In the genomic region with DNA sequence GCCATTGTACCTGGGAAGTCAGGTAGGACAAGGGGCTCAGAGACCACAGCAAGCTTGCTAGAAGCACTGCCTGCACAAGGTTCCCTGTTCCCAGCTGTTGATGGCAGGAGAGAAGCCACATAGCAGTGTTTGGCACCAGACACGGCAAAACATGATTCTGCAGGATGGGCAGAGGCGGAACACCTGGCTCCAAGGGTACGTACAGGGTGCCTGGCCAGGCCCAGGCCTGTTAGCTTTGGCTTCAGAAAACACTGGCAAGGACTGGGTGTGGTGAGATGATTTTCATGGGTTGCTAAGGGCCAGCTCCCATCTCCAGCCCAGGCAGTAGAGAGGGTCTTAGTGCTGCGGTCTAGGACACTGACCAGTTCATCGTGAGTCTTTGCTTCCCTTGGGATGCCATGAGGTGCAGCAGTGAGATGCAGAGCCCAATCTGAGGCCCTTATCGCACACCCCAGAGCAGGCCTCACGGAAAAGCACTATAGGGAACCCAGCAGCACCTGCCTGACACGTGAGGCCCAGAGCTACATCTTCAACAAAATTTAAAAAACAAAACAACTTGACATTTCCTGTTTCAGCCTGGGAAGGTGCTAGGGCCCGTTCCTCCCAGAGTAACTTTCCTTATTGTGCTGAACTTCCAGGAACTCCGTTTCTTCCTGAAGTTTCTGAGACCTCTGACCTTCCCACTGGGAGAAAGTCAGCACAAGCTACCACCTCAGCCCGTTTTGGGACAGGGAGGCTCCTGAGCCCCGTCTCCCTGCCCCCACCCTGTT, we compare ENCODE assay signal across 10 mouse cellular contexts. TPM values are rescaled to one million over a fixed set of nuclear protein-coding genes. Genes with fewer than 3 reads are reported as not detected.
DNase-seq lines count a peak whose midpoint lies in the region; ATAC-seq and TF ChIP-seq lines count a peak whose summit lies in the region.
"Had no signal": no experiment of that assay in that cellular context is flagged by ENCODE, and none has a peak within 500 bp of the region (broad histone marks: within the 10 kb centered on the region; RNA-seq: fewer than 3 reads in every experiment).

No protein-coding gene starts in this region.

- no peaks in the 10 kb centered on the region for H3K9me3 ChIP-seq in hindbrain, embryonic 15.5 days
- no peaks in the 10 kb centered on the region for H3K9me3 ChIP-seq in hindbrain, embryonic 11.5 days (ENCODE audit: control insufficient read depth, low read length)
- no peaks in the 10 kb centered on the region for H3K9me3 ChIP-seq in MEL (replicated peaks; ENCODE audit: insufficient read depth, low read length)
- no peaks in the 10 kb centered on the region for H3K9me3 ChIP-seq in limb, embryonic 12.5 days

- H3K27me3 ChIP-seq in hindbrain, embryonic 15.5 days, result no peaks in the 10 kb centered on the region
- no peaks in the 10 kb centered on the region for H3K27me3 ChIP-seq in hindbrain, embryonic 11.5 days (ENCODE audit: control insufficient read depth, insufficient read depth, low read length)
- no peaks in the 10 kb centered on the region for H3K27me3 ChIP-seq in MEL (ENCODE audit: control insufficient read depth in 1 of 2, insufficient read depth in 2 of 2, low read length in 2 of 2)
- H3K27me3 ChIP-seq in limb, embryonic 12.5 days, result peaks cover 10% of the 10 kb centered on the region

- no peaks in the 10 kb centered on the region for H3K79me2 ChIP-seq in MEL (ENCODE audit: control insufficient read depth, insufficient read depth, low read length, poor library complexity)

- no peaks in the 10 kb centered on the region; the same call in 1 of the 2 replicates for H3K36me3 ChIP-seq in hindbrain, embryonic 15.5 days
- H3K36me3 ChIP-seq in hindbrain, embryonic 11.5 days (ENCODE audit: control insufficient read depth, insufficient read depth, low read length), result peaks cover 8% of the 10 kb centered on the region; the same call in 1 of the 2 replicates
- H3K36me3 ChIP-seq in MEL (ENCODE audit: control insufficient read depth in 1 of 2, insufficient read depth in 2 of 2, low read length in 2 of 2), result peaks cover 3 to 32% of the 10 kb centered on the region in 2 experiments; a peak in 3 of 4 replicates
- peaks cover 54% of the 10 kb centered on the region for H3K36me3 ChIP-seq in limb, embryonic 12.5 days

- no peak for DNase-seq in hindbrain, embryonic 11.5 days (ENCODE audit: low spot score)
- peak; percentile 64 for DNase-seq in A20 (ENCODE audit: low read depth, low spot score)
- no peak for DNase-seq in MEL (ENCODE audit: low read depth, low spot score)
- DNase-seq in layer of hippocampus, adult 8-10 months (ENCODE audit: low spot score in 2 of 2), result no peak
- no peak for DNase-seq in layer of hippocampus, postnatal 36 days

- peak overlapping the region; percentile 32 for H3K27ac ChIP-seq in hindbrain, embryonic 15.5 days (replicated peaks)
- no peak overlapping the region for H3K27ac ChIP-seq in hindbrain, embryonic 11.5 days (ENCODE audit: low read depth, low read length)
- H3K27ac ChIP-seq in MEL (ENCODE audit: control insufficient read depth, low read depth, low read length), result peak overlapping the region; percentile 13; the same call in 1 of the 2 replicates
- 0 out of 2 replicates have a peak overlapping the region, but pooled peaks have one; percentile 31 for H3K27ac ChIP-seq in limb, embryonic 12.5 days

- no peak for TF ChIP-seq CTCF in MEL (IDR thresholded peaks at IDR 0.05 in 2 of 3, conservative IDR thresholded peaks at IDR 0.05 in 1 of 3; ENCODE audit: control insufficient read depth in 1 of 3, insufficient read depth in 1 of 3, low read depth in 2 of 3, low read length in 3 of 3, poor library complexity in 1 of 3, severe bottlenecking in 1 of 3)

- H3K4me2 ChIP-seq in hindbrain, embryonic 15.5 days, result no peak overlapping the region
- H3K4me2 ChIP-seq in hindbrain, embryonic 11.5 days (replicated peaks; ENCODE audit: low read depth, low read length), result no peak overlapping the region
- no peak overlapping the region for H3K4me2 ChIP-seq in limb, embryonic 12.5 days

- no peak overlapping the region for H3K9ac ChIP-seq in hindbrain, embryonic 15.5 days
- no peak overlapping the region for H3K9ac ChIP-seq in hindbrain, embryonic 11.5 days (ENCODE audit: low read depth, low read length)
- H3K9ac ChIP-seq in MEL (ENCODE audit: control insufficient read depth, low read depth, low read length, poor library complexity, severe bottlenecking), result peak overlapping the region; percentile 8; the same call in 1 of the 2 replicates
- H3K9ac ChIP-seq in limb, embryonic 12.5 days (replicated peaks), result no peak overlapping the region

- TF ChIP-seq POLR2A in MEL (IDR thresholded peaks at IDR 0.05; ENCODE audit: control insufficient read depth in 1 of 2, insufficient read depth in 1 of 2, low read depth in 1 of 2, low read length in 2 of 2, poor library complexity in 1 of 2), result no peak

- 63% methylated on average over 12 of the region's 12 CpGs for WGBS in hindbrain, embryonic 15.5 days
- WGBS in hindbrain, embryonic 11.5 days, result 55% methylated on average over 12 of the region's 12 CpGs
- 61% methylated on average over 12 of the region's 12 CpGs for WGBS in limb, embryonic 12.5 days

- no peak for ATAC-seq in hindbrain, embryonic 15.5 days (ENCODE audit: low FRiP score, low read depth)
- ATAC-seq in hindbrain, embryonic 11.5 days (ENCODE audit: low FRiP score), result no peak
- ATAC-seq in limb, embryonic 12.5 days (ENCODE audit: insufficient number of reproducible peaks, insufficient read depth, low FRiP score, low TSS enrichment, low read depth), result no peak
- no peak for ATAC-seq in monocyte, adult 5-6 weeks (replicated peaks; ENCODE audit: insufficient number of reproducible peaks, low FRiP score, low TSS enrichment, poor library complexity, severe bottlenecking)
- ATAC-seq: inflammation-experienced regulatory T-cells, adult 6 months had no signal

- TF ChIP-seq EP300 in MEL (IDR thresholded peaks at IDR 0.05; ENCODE audit: low read depth in 1 of 2, low read length in 2 of 2), result no peak

- TF ChIP-seq RAD21 in MEL (IDR thresholded peaks at IDR 0.05; ENCODE audit: low read depth, low read length), result no peak

- H3K4me1 ChIP-seq in hindbrain, embryonic 15.5 days (replicated peaks), result peaks cover 18% of the 10 kb centered on the region
- H3K4me1 ChIP-seq in hindbrain, embryonic 11.5 days (replicated peaks; ENCODE audit: control insufficient read depth, insufficient read depth, low read length), result peaks cover 3% of the 10 kb centered on the region; the same call in 1 of the 2 replicates
- H3K4me1 ChIP-seq in MEL (ENCODE audit: control insufficient read depth in 1 of 2, insufficient read depth in 2 of 2, low read length in 2 of 2), result peaks cover 3 to 38% of the 10 kb centered on the region in 2 experiments
- H3K4me1 ChIP-seq in limb, embryonic 12.5 days (replicated peaks), result peaks cover 25% of the 10 kb centered on the region

- H3K4me3 ChIP-seq in hindbrain, embryonic 15.5 days, result no peak overlapping the region
- H3K4me3 ChIP-seq in hindbrain, embryonic 11.5 days (ENCODE audit: low read depth, low read length), result no peak overlapping the region
- H3K4me3 ChIP-seq in MEL (ENCODE audit: control insufficient read depth in 1 of 2, insufficient read depth in 1 of 2, low read depth in 2 of 2, low read length in 2 of 2), result no peak overlapping the region
- H3K4me3 ChIP-seq in limb, embryonic 12.5 days (replicated peaks), result no peak overlapping the region

RNA-seq across cellular contexts. Expression of a gene that starts 1.5 kb away (rescaled TPM):
- polyA plus RNA-seq in hindbrain, embryonic 15.5 days (2015; fragmentation: Nextera tagmentation; extraction: Ambion mirVana), result 624 and 744 TPM in 2 replicates
- polyA plus RNA-seq in hindbrain, embryonic 11.5 days (2014; fragmentation: Nextera tagmentation; extraction: Ambion mirVana), result 192 and 221 TPM in 2 replicates
- 22.6 and 33.3 TPM in 2 replicates for total RNA-seq in MEL (2012; rRNA removed)
- 10 to 100 TPM in 1 of 2 experiments, not detected in 1; 61.4 TPM for polyA plus RNA-seq in MEL (2012; ENCODE audit: insufficient read depth in 1 of 2, insufficient read length in 2 of 2, low read depth in 1 of 2, low replicate concordance in 2 of 2, missing spikeins in 1 of 2)
- polyA plus RNA-seq in limb, embryonic 12.5 days (2016; fragmentation: Nextera tagmentation; extraction: Ambion mirVana), result 114 and 131 TPM in 2 replicates
- total RNA-seq in monocyte, adult 5-6 weeks (2017), result 4,026 to 6,646 TPM (median 6,582 TPM) in 3 replicates
- total RNA-seq in layer of hippocampus, adult 8-10 months (2022), result 1,000 to 10,000 TPM; 1,861 to 4,366 (median 2,827) TPM
- total RNA-seq in layer of hippocampus, postnatal 36 days (2021), result 1,000 to 10,000 TPM; 2,147 to 2,303 TPM

RNA-seq across cellular contexts. Expression of a gene that starts 8.0 kb away (rescaled TPM):
- polyA plus RNA-seq in hindbrain, embryonic 15.5 days (2015; fragmentation: Nextera tagmentation; extraction: Ambion mirVana), result 1.9 and 2.3 TPM in 2 replicates
- 3.0 and 3.4 TPM in 2 replicates for polyA plus RNA-seq in hindbrain, embryonic 11.5 days (2014; fragmentation: Nextera tagmentation; extraction: Ambion mirVana)
- not detected in 2 replicates for total RNA-seq in MEL (2012; rRNA removed)
- polyA plus RNA-seq in MEL (2012; ENCODE audit: insufficient read depth in 1 of 2, insufficient read length in 2 of 2, low read depth in 1 of 2, low replicate concordance in 2 of 2, missing spikeins in 1 of 2), result under 1 TPM in 1 of 2 experiments, not detected in 1; 0.35 TPM
- 4.6 and 7.0 TPM in 2 replicates for polyA plus RNA-seq in limb, embryonic 12.5 days (2016; fragmentation: Nextera tagmentation; extraction: Ambion mirVana)
- 10.9 to 16.5 TPM (median 12.4 TPM) in 3 replicates for total RNA-seq in monocyte, adult 5-6 weeks (2017)
- total RNA-seq in layer of hippocampus, adult 8-10 months (2022), result 10 to 100 TPM in 1 of 4 experiments, 1 to 10 TPM in 3; 5.3 to 10.7 (median 6.0) TPM
- 1 to 10 TPM; 4.6 to 5.7 TPM for total RNA-seq in layer of hippocampus, postnatal 36 days (2021)

RNA-seq across cellular contexts. Expression of a gene that starts 14.8 kb away (rescaled TPM):
- 155 and 158 TPM in 2 replicates for polyA plus RNA-seq in hindbrain, embryonic 15.5 days (2015; fragmentation: Nextera tagmentation; extraction: Ambion mirVana)
- 113 and 129 TPM in 2 replicates for polyA plus RNA-seq in hindbrain, embryonic 11.5 days (2014; fragmentation: Nextera tagmentation; extraction: Ambion mirVana)
- 288 and 294 TPM in 2 replicates for total RNA-seq in MEL (2012; rRNA removed)
- 100 to 1,000 TPM in 1 of 2 experiments, not detected in 1; 403 TPM for polyA plus RNA-seq in MEL (2012; ENCODE audit: insufficient read depth in 1 of 2, insufficient read length in 2 of 2, low read depth in 1 of 2, low replicate concordance in 2 of 2, missing spikeins in 1 of 2)
- polyA plus RNA-seq in limb, embryonic 12.5 days (2016; fragmentation: Nextera tagmentation; extraction: Ambion mirVana), result 166 and 174 TPM in 2 replicates
- 19.6 to 24.2 TPM (median 23.8 TPM) in 3 replicates for total RNA-seq in monocyte, adult 5-6 weeks (2017)
- 100 to 1,000 TPM; 104 to 112 (median 109) TPM for total RNA-seq in layer of hippocampus, adult 8-10 months (2022)
- 100 to 1,000 TPM; 110 to 115 TPM for total RNA-seq in layer of hippocampus, postnatal 36 days (2021)

RNA-seq across cellular contexts. Expression of a gene that starts 19.2 kb away (rescaled TPM):
- polyA plus RNA-seq in hindbrain, embryonic 15.5 days (2015; fragmentation: Nextera tagmentation; extraction: Ambion mirVana), result not detected in 2 replicates
- not detected in 2 replicates for polyA plus RNA-seq in hindbrain, embryonic 11.5 days (2014; fragmentation: Nextera tagmentation; extraction: Ambion mirVana)
- not detected in 2 replicates for total RNA-seq in MEL (2012; rRNA removed)
- polyA plus RNA-seq in MEL (2012; ENCODE audit: insufficient read depth in 1 of 2, insufficient read length in 2 of 2, low read depth in 1 of 2, low replicate concordance in 2 of 2, missing spikeins in 1 of 2), result not detected
- polyA plus RNA-seq in limb, embryonic 12.5 days (2016; fragmentation: Nextera tagmentation; extraction: Ambion mirVana), result not detected in 2 replicates
- 0.48 TPM in 1 of 3 replicates, not detected in the others for total RNA-seq in monocyte, adult 5-6 weeks (2017)
- total RNA-seq in layer of hippocampus, adult 8-10 months (2022), result 1 to 10 TPM in 1 of 4 experiments, not detected in 3; 1.2 TPM
- total RNA-seq in layer of hippocampus, postnatal 36 days (2021), result not detected
- polyA plus RNA-seq: testis, adult 2 months had no signal

RNA-seq across cellular contexts. Expression of a gene that starts 19.3 kb away (rescaled TPM):
- not detected in 2 replicates for polyA plus RNA-seq in hindbrain, embryonic 15.5 days (2015; fragmentation: Nextera tagmentation; extraction: Ambion mirVana)
- polyA plus RNA-seq in hindbrain, embryonic 11.5 days (2014; fragmentation: Nextera tagmentation; extraction: Ambion mirVana), result not detected in 2 replicates
- total RNA-seq in MEL (2012; rRNA removed), result not detected in 2 replicates
- polyA plus RNA-seq in MEL (2012; ENCODE audit: insufficient read depth in 1 of 2, insufficient read length in 2 of 2, low read depth in 1 of 2, low replicate concordance in 2 of 2, missing spikeins in 1 of 2), result not detected
- not detected in 2 replicates for polyA plus RNA-seq in limb, embryonic 12.5 days (2016; fragmentation: Nextera tagmentation; extraction: Ambion mirVana)
- not detected in 3 replicates for total RNA-seq in monocyte, adult 5-6 weeks (2017)
- not detected for total RNA-seq in layer of hippocampus, adult 8-10 months (2022)
- not detected for total RNA-seq in layer of hippocampus, postnatal 36 days (2021)
- polyA plus RNA-seq: inflammation-experienced regulatory T-cells, adult 6 months; testis, adult 2 months had no signal

Comparison
In these comparisons a context has a peak if more than half of its experiments do, and no peak if none do; other contexts are left out.
1. RNA of a gene that starts 1.5 kb away (total RNA-seq): 4,026 to 6,646 TPM in monocyte, adult 5-6 weeks, 1,861 to 4,366 TPM in layer of hippocampus, adult 8-10 months and 2,147 to 2,303 TPM in layer of hippocampus, postnatal 36 days; 22.6 to 33.3 TPM in MEL; every median in the first group is over 10 times any median in the second.